Mouse (Mus musculus): ENCODE results near the gene Hcn3.

Hcn3 gene

GRCm38 (mm10) chr3:89100811-89101210, 59.2 kb downstream of the Hcn3 start, which contains the start of gene Gm43738:
TSS of gene Gm43738 (minus strand) at chr3:89101099.
- DNase-seq (ENCODE audit: low spot score in 2 of 2) = peak in 1 of 2 experiments; percentile 54
